Mouse (Mus musculus): ENCODE results near the gene Kcnq1. TPM values are rescaled to one million over a fixed set of nuclear protein-coding genes. Genes with fewer than 3 reads are reported as not detected.

Gene Kcnq1
- polyA plus RNA-seq, 3 experiments from 2014 or later, result 0.19 to 0.42 TPM; not detected in 1

DNA sequence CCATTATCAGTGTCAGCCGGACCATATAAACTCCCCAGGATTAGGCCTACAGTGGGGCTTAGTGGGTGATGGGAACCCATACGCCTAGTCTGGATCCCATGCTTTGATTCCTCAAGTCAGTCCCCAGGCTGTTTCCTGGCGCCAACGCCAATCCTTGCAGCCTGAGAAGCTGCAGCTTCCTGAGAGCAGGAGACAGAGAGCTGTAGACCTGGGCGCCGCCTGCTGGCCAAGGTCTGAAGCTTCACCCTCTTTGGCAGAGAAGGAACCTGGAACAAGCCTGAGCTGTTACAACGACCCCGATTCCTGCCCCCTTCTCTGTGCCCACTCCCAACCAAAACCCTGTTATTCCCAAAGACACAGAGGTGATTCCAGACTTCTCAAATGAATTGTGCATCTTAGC lies 363.8 kb downstream of the Kcnq1 start:
- no peak for ATAC-seq

DNA sequence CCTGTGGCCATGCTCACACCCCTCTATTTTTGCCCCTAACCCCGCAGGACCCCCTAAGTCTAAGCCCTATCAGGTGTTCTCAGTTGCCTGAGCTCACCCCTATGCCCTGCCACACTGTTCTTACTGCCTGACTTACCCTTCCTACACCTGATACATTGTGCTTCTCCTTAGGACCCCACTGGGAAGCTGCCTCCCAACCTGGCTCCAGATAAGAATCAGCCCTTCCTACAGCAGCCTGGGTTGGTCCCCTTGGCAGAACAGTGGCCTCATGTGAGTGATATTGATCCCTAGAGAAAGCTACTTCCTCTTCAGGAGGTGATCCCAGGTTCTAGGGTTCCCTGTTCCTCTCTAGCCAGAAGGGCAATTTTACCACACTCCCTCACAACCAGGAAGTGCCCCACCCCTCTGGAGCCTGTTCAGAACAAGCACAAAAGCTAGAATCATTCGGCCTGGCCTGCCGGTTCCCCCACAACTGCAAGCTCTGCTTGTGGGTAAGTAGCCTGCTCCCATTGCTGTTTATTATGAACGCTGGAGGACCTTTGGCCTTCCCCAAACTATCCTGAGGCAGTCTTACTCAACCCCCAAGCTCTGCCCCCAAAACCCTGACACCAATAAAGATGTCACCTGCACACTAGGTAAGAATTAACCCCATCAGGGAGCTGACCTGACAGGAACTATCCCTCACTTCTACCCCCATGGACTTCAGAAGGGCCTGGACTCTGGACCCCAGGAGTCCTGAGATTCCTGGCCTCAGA lies 367.4 kb downstream of the Kcnq1 start, which contains the start of gene Slc22a18:
TSS of gene Slc22a18 (plus strand) at position 390 of the 755 bp plus-strand sequence.
- no peak for ATAC-seq

DNA sequence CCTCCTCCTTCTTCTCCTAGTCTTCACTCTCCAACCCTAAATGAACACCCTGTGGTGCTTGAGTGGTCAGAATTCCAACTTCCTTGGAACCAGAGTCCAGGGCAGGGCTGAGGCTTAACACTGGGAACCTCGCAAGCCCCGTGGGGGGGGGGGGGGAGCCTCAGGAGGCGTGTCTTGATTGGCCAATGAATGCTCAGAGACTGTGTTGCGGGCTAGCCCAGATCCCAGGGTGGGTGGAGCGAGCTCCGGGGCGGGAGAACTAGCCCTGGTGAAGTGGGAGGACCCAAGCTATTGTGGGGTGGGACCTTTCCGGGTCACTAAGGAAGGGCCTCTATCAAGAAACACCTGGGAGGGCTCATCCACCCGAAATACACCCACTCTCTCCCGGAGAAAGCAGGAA lies 368.6 kb downstream of the Kcnq1 start:
- no peak for ATAC-seq

DNA sequence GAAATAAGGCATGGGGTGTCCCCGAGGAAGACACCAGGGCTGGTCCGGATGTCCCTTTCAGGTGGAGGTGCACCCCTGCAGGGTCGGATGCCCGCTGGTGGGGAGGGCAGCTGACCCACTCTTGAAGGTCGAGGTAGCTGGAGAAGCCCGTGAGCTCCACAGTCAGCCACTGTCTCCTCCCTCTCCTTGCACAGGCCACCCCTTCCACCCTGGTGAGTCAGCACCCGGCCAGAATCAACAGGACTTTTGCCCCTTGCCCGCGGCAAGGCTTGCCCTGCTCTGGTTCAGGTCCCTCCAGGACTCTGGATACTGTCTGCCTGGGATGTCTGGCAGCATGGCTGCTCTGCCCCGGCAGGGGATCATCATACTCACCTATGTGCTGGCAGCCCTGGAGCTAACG lies 369.7 kb downstream of the Kcnq1 start:
- ATAC-seq, result no peak

Other genes with a start within 250 kb of the Kcnq1 start
- not detected for gene Th, start 175.2 kb upstream of the Kcnq1 start, polyA plus RNA-seq (2017; shearing (Covaris generic))
- 1 to 10 TPM in 2 of 3 experiments, not detected in 1; 1.9 to 5.4 TPM for gene Ascl2, start 137.1 kb upstream of the Kcnq1 start, polyA plus RNA-seq (2017; shearing (Covaris generic))
- 100 to 1,000 TPM; 280 to 663 (median 591) TPM for gene Tspan32, start 101.3 kb upstream of the Kcnq1 start, polyA plus RNA-seq (2017; shearing (Covaris generic))
- gene Cd81, start 53.6 kb upstream of the Kcnq1 start, polyA plus RNA-seq (2017; shearing (Covaris generic)), result 100 to 1,000 TPM; 237 to 292 (median 262) TPM
- 10 to 100 TPM; 35.5 to 40.4 (median 37.4) TPM for gene Tssc4, start 37.1 kb upstream of the Kcnq1 start, polyA plus RNA-seq (2017; shearing (Covaris generic))
- under 1 TPM in 1 of 3 experiments, not detected in 2; 0.68 TPM for gene Trpm5, start 11.7 kb upstream of the Kcnq1 start, polyA plus RNA-seq (2017; shearing (Covaris generic))